Mouse (Mus musculus) ES-E14 (cell line): Measurements from ENCODE around the gene Rasa3. TPM values are rescaled to one million over a fixed set of nuclear protein-coding genes. Genes with fewer than 3 reads are reported as not detected.
A peak's percentile ranks its signal among the peaks of the same experiment; 100 is the strongest.

Experiments used
- DNase-seq: peaks from one replicate; pipeline ENCODE4 v3.0.0-alpha.2; 2013; ENCODE audit warnings: low read depth, low spot score
- H3K27ac ChIP-seq: 2 replicates; pipeline ENCODE4 v1.5.1; 2012; ENCODE audit warnings: low read depth, mild to moderate bottlenecking, low read length, moderate library complexity, mixed read lengths; ENCODE audit not compliant: poor library complexity, insufficient read depth, severe bottlenecking
- H3K36me3 ChIP-seq: 2 replicates; pipeline ENCODE4 v1.6.1; 2012; ENCODE audit warnings: mild to moderate bottlenecking, low read length, moderate library complexity, mixed read lengths; ENCODE audit not compliant: control insufficient read depth, poor library complexity, insufficient read depth, severe bottlenecking
- H3K4me1 ChIP-seq, 2 experiments: fragments of 150-350 bp in 1 of 2; sonication (generic) in 1 of 2; 2 replicates each; pipeline ENCODE4 v1.6.1; 2012; ENCODE audit warnings: low read length in 2 of 2, mild to moderate bottlenecking in 1 of 2, mixed read lengths in 1 of 2; ENCODE audit not compliant: control insufficient read depth in 2 of 2, insufficient read depth in 2 of 2, poor library complexity in 1 of 2
- H3K4me3 ChIP-seq, 2 experiments: fragments of 150-350 bp in 1 of 2; sonication (generic) in 1 of 2; 2 replicates each; pipeline ENCODE4 v1.5.1; 2012; ENCODE audit warnings: low read length in 2 of 2, low read depth in 1 of 2, mild to moderate bottlenecking in 1 of 2, mixed read lengths in 1 of 2; ENCODE audit not compliant: insufficient read depth in 1 of 2, poor library complexity in 1 of 2, severe bottlenecking in 1 of 2
- H3K9ac ChIP-seq: 2 replicates; pipeline ENCODE4 v1.6.1; 2012; ENCODE audit warnings: low read depth, mild to moderate bottlenecking, low read length, mixed read lengths; ENCODE audit not compliant: poor library complexity, insufficient read depth, severe bottlenecking
- H3K9me3 ChIP-seq: fragments of 150-350 bp; sonication (generic); 2 replicates; pipeline ENCODE4 v1.6.1; 2012; ENCODE audit warnings: low read depth, mild to moderate bottlenecking, low read length; ENCODE audit not compliant: control insufficient read depth, insufficient read depth
- CHD2 ChIP-seq: IDR thresholded peaks from 2 replicates; pipeline ENCODE4 v1.6.1; 2014; ENCODE audit warnings: mild to moderate bottlenecking, low read depth, low read length, inconsistent platforms
- HCFC1 ChIP-seq: IDR thresholded peaks from 2 replicates; pipeline ENCODE4 v1.6.1; 2012; ENCODE audit warnings: low read length, inconsistent platforms, borderline replicate concordance; ENCODE audit not compliant: insufficient read depth
- MAFK ChIP-seq: IDR thresholded peaks from 2 replicates; pipeline ENCODE4 v1.6.1; 2014; ENCODE audit warnings: mild to moderate bottlenecking, low read depth, low read length, inconsistent platforms; ENCODE audit not compliant: insufficient read depth
- ZC3H11A ChIP-seq: IDR thresholded peaks from 2 replicates; pipeline ENCODE4 v1.6.1; 2012; ENCODE audit warnings: low read depth, mild to moderate bottlenecking, inconsistent platforms, low read length, borderline replicate concordance
- ZNF384 ChIP-seq: IDR thresholded peaks from 2 replicates; pipeline ENCODE4 v1.6.1; 2012; ENCODE audit warnings: low read depth, low read length, inconsistent platforms
- in situ Hi-C, 2 experiments: fragments of 600-800 bp; cut with MboI; formaldehyde crosslinking; loops; one replicate each; pipeline ENCODE4 v1.15.1; 2025; ENCODE audit warnings: low sequenced_read_pairs in 2 of 2, inconsistent platforms in 1 of 2; ENCODE audit not compliant: unreplicated experiment in 2 of 2
- total RNA-seq: library from RNA; depleted of rRNA; stranded (reverse); fragments of 300-350 nt; gene quantifications from 2 replicates; pipeline ENCODE4 v1.2.3, GENCODE M21; 2012

Rasa3 gene
- total RNA-seq, 1 experiment, result 14.4 TPM

DNA sequence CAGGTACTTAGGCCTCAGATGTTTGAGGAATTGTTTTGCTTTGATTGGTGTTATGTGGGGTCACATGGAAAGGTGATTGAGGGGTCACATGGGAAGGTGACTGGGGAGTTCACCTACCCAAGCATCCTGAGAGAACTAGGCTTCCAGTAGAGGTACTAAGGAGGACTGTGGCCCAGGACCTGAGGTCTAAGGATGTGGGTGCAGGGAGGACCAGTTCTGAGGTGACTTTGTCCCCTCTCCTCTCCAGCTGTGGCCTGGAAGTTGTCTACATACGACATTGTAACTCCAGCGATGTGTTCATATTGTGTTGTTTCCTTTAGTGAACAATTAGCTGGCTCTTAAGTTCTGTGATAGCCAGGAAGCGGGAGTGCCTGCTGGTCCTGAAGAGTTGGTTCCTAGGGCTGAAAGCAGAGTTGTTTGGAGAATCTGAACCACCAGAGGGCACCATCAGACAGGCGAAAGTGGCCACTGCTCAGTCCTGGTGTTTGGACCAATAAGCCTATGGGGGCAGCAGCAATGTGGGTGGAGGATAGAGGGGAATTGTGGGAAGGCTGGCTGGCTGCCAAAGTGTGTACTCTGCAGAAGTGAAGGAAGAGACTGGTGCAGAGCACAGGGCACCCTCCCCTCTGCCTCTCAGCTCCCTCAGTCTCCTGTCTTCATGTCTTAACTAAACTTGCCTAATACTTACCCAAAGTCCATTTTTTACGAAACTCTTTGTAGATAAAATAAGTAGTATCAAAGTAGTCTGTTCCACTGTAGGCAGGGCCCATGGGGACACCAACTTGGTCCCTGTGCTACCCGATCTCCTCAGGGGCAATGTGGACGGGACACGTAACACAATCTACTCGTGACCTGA is 126.5 kb downstream of the Rasa3 start:
- in situ Hi-C loops, result loop anchor here (10.0 to 25.0 kb wide), 2 partner anchors 186 to 204 kb away; partner anchors contain the start of gene Cdc16 (in 1 of the 2)
- TF ChIP-seq ZC3H11A, result peak; percentile 77; the same call in 1 of the 2 replicates
- TF ChIP-seq MAFK, result no peak
- TF ChIP-seq ZNF384, result no peak
- no peak for TF ChIP-seq CHD2
- Histone ChIP-seq H3K36me3 (no peaks in the 10 kb centered on the region), H3K27ac (no peak overlapping the region), H3K9ac (no peak overlapping the region), H3K4me1 (peaks cover 0 to 10% of the 10 kb centered on the region in 2 experiments; a peak in 1 of 4 replicates), H3K9me3 (no peaks in the 10 kb centered on the region), H3K4me3 (no peak overlapping the region)
- DNase-seq, result peak; percentile 63

GRCm38 (mm10) chr8:13548831-13549230 is 128.6 kb downstream of the Rasa3 start:
- Histone ChIP-seq H3K9me3 (no peaks in the 10 kb centered on the region), H3K9ac (peak overlapping the region; percentile 72), H3K4me1 (peaks cover 0 to 10% of the 10 kb centered on the region in 2 experiments; a peak in 1 of 4 replicates), H3K27ac (peak overlapping the region; percentile 88), H3K36me3 (no peaks in the 10 kb centered on the region), H3K4me3 (peak overlapping the region; percentile 17 to 28)
- in situ Hi-C loops, result no loop called here
- DNase-seq, result no peak
- TF ChIP-seq ZNF384 (no peak), ZC3H11A (no peak), CHD2 (no peak), HCFC1 (no peak)

DNA sequence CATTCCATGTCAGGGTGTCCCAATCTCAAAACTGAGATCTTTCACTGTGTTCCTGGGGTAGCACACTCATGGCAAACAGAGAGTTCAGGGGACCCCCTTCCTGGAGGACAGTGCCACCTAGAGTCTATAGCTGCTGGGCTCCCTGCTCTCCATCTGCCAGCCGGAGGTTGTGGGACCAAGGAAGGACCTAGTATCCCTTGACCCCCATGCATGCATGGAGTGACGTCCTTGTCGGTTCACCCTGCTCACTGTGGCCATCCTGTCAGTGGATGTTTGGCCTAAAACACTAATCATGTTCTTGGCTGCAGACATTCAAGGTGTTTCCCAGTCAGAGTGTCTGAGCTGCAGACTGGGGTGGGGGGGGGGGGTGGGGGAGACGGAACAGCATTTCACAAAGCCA is 129.2 kb downstream of the Rasa3 start:
- Histone ChIP-seq H3K27ac (peak overlapping the region; percentile 88; the same call in 1 of the 2 replicates), H3K4me3 (no peak overlapping the region; a peak in 2 of 4 replicates), H3K36me3 (no peaks in the 10 kb centered on the region), H3K4me1 (peaks cover 0 to 10% of the 10 kb centered on the region in 2 experiments; a peak in 1 of 4 replicates), H3K9ac (peak overlapping the region; percentile 41; the same call in 1 of the 2 replicates), H3K9me3 (no peaks in the 10 kb centered on the region)
- in situ Hi-C loops, result no loop called here
- no peak for DNase-seq
- TF ChIP-seq CHD2, result no peak
- no peak for TF ChIP-seq ZC3H11A
- TF ChIP-seq ZNF384, result no peak
- no peak for TF ChIP-seq MAFK
- TF ChIP-seq HCFC1, result no peak

- Histone ChIP-seq H3K27ac (no peak overlapping the region), H3K4me3 (no peak overlapping the region), H3K4me1 (peaks cover 1 to 10% of the 10 kb centered on the region in 2 experiments; a peak in 1 of 4 replicates), H3K9me3 (no peaks in the 10 kb centered on the region), H3K9ac (no peak overlapping the region), H3K36me3 (no peaks in the 10 kb centered on the region)
- no peak for DNase-seq
- in situ Hi-C loops, result no loop called here
- TF ChIP-seq ZNF384, result no peak
- TF ChIP-seq CHD2, result no peak
- TF ChIP-seq HCFC1, result no peak
- TF ChIP-seq ZC3H11A, result no peak
- no peak for TF ChIP-seq MAFK
Observed at GRCm38 (mm10) chr8:13546421-13546820, 131.0 kb downstream of the Rasa3 start.

- H3K27ac ChIP-seq, result no peak overlapping the region
- no peak overlapping the region for H3K4me3 ChIP-seq
- peak; percentile 40 for DNase-seq
- no peaks in the 10 kb centered on the region for H3K9me3 ChIP-seq
- no peaks in the 10 kb centered on the region for H3K36me3 ChIP-seq
- in situ Hi-C loops, result no loop called here
- TF ChIP-seq HCFC1, result no peak
- TF ChIP-seq ZC3H11A, result no peak
- no peak for TF ChIP-seq CHD2
- TF ChIP-seq MAFK, result no peak
- TF ChIP-seq ZNF384, result no peak
- peaks cover 0 to 1% of the 10 kb centered on the region in 2 experiments; a peak in 1 of 4 replicates for H3K4me1 ChIP-seq
- H3K9ac ChIP-seq, result no peak overlapping the region
Observed at GRCm38 (mm10) chr8:13541526-13541925, 135.9 kb downstream of the Rasa3 start.
